Mouse (Mus musculus): Measurements from ENCODE around the gene Gm20388.

Gene Gm20388

DNA sequence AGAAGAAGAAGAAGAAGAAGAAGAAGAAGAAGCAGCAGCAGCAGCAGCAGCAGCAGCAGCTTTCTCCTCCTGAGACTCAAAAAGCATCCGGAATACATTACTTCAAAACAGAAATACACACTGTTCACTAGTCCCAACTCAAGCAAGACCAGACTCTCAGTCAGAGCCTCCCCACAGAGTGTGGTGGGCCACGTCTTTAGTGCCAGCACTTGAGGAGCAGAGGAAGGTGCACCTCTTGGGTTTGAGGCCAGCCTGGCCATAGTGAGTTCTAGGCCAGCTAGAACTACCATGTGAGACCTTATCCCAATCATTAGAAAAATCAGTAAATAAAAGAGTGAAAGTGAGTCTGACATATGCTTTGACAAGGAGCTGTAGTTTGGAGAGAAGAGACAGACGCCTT, 3073.5 kb downstream of the Gm20388 start:
- DNase-seq (ENCODE audit: low read depth, low spot score) = no peak

DNA sequence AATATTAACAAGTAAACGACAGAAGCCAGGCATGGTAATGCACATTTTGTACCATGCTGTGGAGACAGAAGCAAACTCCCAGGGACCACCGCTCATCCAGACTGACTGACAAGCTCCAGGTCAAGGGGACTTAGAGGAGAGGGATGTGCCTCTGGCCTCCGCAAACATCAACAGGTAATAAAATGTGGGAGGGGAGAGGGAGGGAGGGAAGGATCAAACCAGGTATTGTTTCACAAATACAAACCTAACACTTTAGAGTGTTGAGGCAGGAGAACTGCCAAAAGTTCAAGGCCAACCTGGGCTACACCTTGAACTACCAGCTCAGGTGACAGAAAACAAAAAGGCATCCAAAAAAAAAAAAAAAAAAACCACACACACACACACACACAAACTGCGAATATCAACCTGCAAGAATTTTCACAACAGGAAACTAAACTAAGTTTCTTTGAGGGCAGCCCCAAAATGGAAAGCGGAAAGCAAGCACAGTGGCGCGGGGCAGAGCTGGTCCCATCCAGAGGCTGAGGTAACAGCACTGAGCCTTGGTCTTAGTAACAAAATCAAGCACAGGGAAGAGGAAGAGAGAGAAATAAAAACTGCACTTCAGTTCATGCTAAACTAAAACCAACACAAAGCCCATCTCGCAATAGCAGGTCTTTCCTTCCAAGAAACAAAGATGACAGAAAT, 3076.0 kb downstream of the Gm20388 start:
- peak; percentile 72 for DNase-seq (ENCODE audit: low read depth, low spot score)

DNA sequence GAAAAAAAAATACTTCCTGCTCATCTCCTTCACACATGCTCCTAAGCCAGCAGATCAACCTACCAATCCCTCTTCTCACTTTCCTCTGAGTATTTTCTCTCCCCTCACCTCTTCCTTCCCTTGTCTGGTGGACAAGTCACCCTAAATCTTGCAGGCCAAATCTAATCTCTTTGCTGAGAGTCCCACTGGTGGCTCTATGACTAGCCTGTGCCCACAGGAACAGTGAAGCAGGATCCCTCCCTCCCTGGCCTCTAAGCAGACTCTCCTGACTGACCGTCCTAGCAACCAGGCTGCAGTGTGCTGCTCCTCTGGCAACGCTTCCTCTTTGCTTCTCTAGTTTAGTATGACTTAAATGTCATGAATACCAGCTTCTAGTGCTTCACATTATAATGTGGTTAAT, 3076.6 kb downstream of the Gm20388 start:
- DNase-seq (ENCODE audit: low read depth, low spot score) = no peak

DNA sequence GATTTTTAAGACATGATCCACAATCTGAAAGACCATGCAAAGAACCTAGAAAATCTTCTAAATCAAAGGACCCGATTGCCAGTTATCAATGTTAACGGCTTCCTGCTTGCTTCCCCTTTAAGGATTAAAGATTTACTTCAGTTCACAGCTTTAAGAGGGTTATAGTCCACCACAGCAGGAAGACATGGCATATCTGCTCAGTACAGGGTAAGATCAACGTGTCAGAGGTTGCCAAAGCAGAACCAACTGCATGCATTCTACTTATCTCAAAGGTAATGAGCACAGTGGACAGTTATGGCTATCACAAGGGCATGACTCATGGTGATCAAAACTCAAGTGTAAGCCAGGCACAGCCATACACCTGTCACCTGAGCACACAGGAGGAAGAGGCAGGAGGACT, 3078.3 kb downstream of the Gm20388 start:
- DNase-seq (ENCODE audit: low read depth, low spot score) = peak; percentile 53

DNA sequence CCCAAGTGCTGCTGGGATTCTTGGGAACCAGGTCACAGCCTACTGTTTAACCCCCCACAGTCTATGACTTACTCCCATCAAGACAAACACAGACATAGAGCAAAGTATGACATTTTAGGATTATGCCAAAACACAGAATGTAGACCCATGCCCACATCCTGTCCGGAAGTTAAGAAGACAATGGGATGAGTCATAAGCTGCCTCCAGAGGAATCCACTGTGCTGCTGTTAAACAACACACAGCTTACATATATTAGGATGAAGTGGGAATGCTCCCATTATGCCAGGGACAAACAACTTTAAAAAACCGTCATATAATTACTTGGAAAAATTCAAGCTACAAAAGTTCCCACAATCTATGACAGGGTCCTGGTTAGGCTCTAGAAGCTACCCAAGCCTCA, 3079.3 kb downstream of the Gm20388 start:
- DNase-seq (ENCODE audit: low read depth, low spot score) = peak; percentile 79

DNA sequence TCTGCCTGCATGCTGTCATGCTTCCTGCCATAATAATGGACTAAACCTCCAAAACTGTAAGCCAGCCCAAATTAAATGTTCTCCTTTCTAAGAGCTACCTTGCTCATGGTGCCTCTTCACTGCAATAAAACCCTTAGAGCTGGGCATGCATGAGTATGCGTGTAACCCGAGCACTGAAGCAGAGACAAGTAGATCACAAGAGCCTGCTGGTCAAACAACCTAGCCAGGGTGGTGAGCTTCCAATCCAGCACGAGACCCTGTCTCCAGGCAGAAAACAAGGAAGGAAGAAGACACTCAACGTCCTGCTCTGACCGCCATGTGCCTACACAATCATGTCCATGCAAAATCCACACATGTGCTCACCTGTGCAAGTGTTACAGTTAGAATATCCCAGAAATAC, 3080.7 kb downstream of the Gm20388 start:
- no peak for DNase-seq (ENCODE audit: low read depth, low spot score)

DNA sequence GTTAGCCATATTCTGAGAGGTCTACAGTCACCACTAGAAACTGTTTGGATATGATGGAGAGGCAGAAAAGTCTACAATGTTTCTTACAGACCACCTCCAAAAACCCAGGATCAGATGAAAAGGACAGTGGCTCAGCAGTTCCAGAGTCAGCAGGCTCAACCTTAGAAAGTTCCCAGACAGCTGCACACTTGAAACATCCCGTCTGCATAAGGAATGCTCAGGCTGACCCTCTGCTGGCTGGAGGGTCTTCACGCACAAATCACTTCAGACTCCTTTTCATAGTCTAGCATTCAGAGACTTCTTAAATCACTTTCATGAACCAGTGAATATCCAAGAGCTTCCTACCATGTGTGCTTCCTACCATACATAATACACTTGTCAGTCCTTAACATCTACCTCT, 3081.7 kb downstream of the Gm20388 start:
- DNase-seq (ENCODE audit: low read depth, low spot score) = no peak

DNA sequence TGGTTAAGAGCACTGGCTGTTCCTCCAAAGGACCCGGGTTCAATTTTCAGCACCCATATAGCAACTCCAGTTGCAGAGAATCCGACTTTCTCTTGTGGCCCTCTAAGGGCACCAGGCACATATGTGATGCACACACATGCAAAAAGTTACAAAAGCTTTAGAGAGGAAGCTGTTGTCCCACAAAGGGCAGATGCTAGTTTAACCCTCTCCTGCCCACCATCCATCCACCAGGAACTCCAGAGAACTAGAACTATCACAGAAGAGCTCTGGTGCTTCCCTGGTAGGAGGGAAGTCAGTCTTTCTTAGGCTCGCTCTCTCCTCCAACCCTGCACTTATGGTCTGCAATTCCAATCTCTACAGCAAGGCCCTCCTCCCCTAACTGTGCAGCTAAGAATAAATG, 3082.4 kb downstream of the Gm20388 start:
- no peak for DNase-seq (ENCODE audit: low read depth, low spot score)

DNA sequence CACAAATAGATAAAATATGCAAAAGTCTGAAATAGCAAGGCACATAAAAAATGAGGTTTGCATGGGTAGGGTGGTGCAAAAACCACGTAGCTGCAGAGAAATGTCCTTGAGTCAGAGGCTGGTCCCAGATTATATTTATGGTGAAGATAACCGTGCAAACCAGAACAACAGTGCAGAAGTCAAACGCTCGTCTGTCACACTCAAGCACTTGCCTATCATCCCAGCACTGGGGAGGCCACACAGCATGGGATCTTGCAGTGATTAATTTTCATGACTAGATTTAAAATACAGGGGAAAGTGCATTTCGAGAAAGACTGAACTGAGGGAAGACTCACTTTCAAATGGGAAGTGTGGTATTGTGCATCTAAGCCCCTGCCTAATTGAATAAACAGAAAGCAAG, 3083.1 kb downstream of the Gm20388 start:
- no peak for DNase-seq (ENCODE audit: low read depth, low spot score)

DNA sequence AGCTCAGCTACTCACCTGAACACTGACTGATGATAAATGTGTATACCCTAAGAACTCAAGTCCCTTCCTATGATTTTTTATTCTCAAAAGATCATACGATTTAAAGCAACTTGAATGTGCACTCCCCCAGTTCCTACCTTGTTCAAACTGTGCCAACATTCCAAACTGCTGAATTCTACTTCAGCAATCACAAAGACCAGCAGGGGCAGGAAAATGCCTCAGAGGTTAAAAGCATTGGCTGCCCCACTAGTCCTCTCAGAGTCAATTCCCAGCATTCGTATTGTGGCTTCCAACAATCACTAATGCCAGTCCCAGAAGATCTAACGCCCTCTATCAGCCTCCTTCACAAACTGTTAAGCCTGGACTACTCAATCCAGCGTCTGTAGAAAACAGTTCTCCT, 3087.3 kb downstream of the Gm20388 start:
- no peak for DNase-seq (ENCODE audit: low read depth, low spot score)

DNA sequence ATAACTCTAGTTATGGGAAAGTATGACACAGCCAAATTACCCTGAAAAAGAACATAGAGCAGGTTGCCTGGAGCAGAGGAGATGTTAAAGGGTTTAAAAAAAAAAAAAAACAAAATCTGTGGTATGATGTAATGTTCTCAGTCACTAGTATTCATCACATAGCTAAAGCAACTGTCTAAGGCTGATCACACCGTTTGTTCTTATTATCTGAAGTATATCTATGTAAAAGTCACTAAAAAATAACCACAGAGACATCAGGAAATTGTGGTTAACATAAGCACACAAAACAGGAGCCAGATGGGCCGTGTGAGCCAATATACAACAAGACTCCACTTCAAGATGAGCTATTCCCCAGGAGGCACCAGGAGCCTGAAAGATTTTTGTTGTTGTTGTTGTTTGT, 3089.7 kb downstream of the Gm20388 start:
- peak; percentile 87 for DNase-seq (ENCODE audit: low read depth, low spot score)

DNA sequence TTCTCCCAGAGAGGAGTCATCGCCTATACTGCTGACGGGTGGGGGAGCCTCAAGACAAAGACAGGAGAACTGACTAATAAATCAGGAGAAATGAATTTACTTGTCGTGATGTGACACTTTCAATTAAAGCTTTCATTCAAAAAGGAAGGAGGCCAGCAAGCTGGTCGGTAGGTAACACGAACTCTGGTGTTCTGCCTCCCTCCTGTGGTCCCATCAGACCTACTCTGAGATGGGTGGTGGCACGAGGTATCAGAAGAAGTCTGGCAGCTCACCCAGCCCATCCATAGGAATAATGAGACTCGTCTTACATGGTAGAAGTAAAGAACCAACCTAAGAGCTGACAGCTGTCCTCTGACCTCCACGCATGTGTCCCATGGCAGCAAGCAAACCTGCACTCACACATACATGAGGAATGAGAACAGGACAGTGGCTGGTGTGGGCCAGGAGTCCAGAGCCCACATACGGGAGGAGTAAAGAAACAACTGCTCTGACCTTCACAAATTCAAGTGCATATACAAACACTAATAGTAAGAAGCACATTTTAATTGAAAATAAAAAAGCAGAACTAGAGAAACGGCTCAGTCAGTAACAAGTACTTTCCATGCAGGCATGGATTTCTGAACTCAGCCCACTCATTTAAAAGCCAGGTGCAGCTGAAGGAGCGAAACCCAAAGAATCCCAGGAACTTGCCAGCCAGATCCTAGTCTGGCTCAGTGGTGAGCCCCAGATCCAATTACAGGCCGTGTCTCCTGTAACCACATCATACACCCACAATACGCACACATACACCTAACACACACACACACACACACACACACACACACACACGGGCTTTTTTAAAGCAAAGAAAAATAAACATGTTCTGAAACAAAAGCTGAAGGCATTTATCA, 3093.6 kb downstream of the Gm20388 start:
- no peak for DNase-seq (ENCODE audit: low read depth, low spot score)

DNA sequence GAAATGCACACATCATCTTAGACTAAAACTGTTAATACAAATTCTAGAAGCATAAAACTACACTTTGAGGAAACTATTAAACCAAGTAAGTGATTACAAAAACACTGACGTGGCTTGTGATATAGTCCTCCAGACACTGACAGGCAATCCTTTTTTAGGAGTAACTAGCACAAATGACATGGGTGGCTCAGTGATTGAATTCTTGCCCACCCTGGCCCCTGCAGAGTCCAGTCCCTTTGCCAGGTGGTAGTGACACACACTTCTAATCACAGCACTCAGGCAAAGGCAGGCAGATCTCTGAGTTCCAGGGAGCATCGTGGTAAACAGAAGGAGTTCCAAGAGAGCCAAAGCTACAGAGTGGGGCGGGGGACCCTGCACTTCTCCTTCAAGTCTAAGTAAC, 3094.7 kb downstream of the Gm20388 start:
- no peak for DNase-seq (ENCODE audit: low read depth, low spot score)

DNA sequence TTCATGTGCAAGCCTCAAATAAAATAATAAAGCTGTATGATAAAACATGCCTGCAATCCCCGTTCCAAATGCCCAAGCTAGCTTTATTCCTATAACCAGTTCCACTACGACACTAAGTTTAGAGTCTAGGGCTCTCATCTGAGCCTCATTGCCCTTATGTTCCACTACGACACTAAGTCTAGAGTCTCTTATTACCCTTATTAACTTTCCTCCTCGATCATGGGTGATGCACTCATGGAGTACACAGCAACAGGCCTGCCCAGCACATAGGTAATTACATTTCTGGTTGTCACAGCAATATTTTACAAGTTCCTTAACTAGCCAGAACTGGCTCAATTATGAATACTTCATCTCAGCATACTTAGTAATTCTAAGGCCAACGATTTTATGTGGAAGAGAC, 3095.2 kb downstream of the Gm20388 start:
- no peak for DNase-seq (ENCODE audit: low read depth, low spot score)

DNA sequence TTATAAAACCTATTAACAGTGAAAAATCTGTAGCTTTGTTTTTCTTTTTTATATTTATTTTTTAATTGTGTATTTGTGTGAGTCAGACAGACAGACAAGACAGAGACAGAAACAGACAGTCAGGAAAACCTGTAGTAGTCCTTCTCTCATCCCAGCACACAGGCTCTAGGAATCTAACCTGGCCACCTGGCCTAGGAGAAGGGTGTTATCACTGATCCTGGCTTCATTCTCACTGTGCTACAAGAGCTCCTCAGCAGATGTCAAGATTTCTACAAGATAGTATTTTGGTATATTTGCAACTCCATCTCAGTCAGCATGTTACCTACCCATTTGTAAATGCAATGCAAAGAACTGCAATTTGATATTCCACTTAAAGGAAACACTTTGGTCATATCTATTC, 3100.7 kb downstream of the Gm20388 start:
- no peak for DNase-seq (ENCODE audit: low read depth, low spot score)

DNA sequence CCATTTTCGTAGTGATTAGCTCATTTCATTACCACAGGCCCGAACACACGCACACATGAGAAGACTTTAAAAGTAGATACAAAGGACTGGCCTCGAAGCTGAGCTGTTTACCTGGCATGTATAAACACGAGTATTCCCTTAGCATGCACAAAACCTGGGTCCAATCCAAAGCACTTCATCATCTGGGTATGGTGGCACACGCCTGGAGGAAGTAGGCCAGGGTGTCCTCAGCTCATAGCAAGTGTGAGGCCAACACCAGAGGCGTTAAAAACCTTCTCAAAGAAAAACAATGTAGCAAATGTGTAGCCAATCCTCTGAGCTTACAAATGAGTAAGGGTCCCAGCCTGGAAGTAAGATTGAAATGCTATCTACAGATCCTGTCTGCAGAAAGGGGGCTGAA, 3103.8 kb downstream of the Gm20388 start:
- DNase-seq (ENCODE audit: low read depth, low spot score) = no peak

DNA sequence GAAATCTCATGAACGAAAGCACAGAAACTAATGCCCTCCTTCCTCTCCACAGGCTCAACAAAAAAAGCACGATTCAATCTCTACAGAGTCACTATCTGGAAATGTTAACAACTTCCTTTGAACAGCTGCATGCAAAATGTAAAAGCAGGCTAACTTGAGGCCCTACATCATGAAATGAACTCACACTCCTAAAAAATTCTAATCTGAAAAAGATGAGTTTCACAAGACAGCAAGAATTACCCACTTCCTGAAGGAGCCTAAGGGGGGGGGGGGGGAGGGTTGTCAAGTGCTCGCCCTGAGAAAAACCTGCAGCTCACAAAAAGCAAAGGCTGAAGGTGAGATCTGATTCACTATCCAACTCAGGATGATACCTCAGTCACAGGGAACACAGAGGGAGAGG, 3104.4 kb downstream of the Gm20388 start:
- peak; percentile 79 for DNase-seq (ENCODE audit: low read depth, low spot score)

DNA sequence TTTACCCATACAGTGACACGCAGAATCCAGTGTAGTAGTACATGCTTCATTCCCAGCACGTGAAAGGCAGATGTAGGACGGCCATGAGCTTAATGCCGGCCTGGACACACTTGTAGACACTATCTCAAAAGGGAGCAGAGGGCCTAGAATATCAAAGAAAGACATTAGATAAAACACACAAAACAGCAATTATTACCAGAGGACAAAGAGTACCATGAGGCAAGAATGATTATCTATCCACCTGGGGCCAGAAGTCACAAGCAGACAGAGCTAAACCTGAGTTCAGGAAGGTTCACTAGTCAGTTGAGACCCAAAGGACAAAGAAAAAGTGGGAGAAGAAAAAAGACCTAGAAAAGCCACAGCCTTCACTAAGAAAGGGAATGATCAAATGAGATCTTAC, 3106.5 kb downstream of the Gm20388 start:
- no peak for DNase-seq (ENCODE audit: low read depth, low spot score)

DNA sequence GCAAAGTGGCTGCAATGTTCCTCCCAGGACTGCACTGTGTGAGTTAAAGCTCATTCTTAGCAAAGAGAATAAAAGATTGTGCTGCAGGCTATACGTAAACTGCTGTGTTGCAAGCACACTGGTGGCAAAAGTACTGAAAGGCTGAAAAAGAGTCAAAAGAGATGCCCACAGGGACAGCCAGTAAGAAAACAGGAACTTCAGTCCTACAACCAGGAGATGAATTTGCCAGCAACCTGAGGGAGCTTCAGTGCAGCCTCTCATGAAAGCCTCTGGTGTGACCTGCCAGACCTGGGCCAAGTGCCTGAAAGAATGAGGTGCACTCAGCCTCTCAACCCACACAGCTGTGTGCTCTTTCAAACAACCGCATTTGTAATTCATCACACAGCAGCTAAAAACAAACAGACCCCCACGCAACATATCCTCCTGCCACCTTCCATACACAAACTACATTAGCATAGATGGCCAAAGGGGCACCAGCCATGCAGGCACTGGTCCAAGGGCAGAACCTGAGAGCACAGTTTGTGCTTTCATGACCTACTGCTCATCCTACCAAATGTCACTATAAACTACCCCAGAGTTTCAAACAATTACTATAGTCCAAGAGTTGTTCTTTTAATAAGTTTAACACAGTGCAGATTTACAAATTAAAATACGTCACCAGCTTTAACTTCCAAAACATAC, 3108.0 kb downstream of the Gm20388 start:
- DNase-seq (ENCODE audit: low read depth, low spot score) = no peak

DNA sequence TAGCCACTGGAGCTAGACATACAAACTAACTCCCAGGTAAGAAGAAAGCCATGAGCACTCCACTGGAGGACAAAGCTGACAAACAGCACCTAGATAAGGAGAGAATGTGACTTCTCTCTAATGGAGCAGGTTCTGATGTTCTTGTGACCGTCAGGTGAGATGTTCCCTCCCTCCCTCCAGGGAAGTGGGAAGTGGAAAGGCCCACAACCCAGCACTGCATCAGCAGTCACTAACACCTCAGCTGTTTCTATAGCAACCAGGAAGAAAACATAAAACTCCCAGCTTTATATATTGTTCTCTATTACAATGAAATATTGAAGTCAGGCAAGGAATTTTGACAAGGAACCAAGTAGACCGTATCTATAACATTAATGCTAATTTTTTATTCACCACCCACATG, 3109.4 kb downstream of the Gm20388 start:
- no peak for DNase-seq (ENCODE audit: low read depth, low spot score)

DNA sequence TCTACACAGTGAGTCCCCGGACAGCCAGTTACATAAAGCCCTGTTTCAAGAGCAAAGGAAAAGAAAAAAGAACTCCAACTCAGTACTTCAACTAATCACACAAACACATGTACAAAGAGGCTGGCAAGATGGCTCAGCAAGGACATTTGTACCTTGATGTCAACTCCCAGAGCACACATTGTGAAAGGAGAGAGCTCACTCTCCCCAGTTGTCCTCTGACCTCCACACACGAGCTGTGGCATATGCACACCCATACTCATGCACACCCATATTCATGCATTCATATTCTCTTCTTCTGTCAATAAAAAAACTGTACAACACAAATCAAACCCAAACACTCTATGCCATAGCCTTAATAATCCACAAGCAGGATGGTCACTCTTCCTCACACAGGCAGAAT, 3110.2 kb downstream of the Gm20388 start:
- no peak for DNase-seq (ENCODE audit: low read depth, low spot score)

DNA sequence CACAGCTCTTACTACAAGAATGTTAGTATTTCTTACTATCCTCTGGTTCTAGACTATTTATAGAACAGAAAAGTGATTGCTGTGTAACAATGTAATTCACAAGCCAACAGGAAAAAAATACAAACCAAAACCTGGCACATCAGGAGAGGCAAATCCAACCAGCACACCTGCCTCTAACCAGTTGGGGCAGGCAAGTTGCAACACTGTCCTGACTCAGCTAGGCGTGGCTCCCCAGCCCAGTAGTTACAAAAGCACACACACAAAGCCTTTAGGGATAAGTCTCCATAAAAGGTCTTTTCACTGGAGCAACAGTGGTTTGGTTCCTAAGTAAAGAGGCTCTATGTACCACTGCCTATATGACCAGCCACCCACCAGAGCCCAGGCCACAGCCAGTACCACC, 3110.6 kb downstream of the Gm20388 start:
- no peak for DNase-seq (ENCODE audit: low read depth, low spot score)

DNA sequence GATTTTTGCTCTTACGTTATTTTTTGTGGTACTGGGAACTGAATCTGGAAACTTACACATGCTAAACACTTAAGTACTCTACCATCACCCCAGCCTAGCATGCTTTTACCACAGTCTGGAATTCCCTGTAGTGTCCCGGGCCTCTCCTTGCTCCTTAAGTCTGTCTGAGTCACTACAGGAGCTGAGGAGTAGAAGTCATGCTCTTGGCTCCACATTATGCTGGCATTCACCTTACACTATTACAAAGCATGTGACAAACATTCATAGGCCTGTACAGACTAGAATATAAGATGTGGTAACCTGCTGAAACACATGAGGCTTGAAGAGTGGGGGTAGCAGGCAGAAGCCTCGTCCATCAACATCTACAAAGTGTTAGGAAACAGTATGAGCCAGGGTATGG, 3112.1 kb downstream of the Gm20388 start:
- DNase-seq (ENCODE audit: low read depth, low spot score) = no peak

All from CD4-positive helper T cell, adult 2 months (primary cell).